Mouse (Mus musculus): ENCODE results near the gene Fbxw28.
"Not testable (repeated sequence)": the region's sequence is repeated elsewhere in the genome, so short reads cannot be mapped to it uniquely, and the experiment has no call there.

Gene Fbxw28

GRCm38 (mm10) chr9:109339559-109339958 is at the start of gene Fbxw28:
Gene Fbxw28, minus strand, starts transcription at chr9:109339659.
- not testable (repeated sequence) for DNase-seq (ENCODE audit: low read depth)

- not testable (repeated sequence) for DNase-seq (ENCODE audit: low read depth)
Measured at GRCm38 (mm10) chr9:109287576-109287975, 51.9 kb downstream of the Fbxw28 start, which contains the start of gene Fbxw14. Gene Fbxw14, minus strand, starts transcription at chr9:109287676.

All from naive thymus-derived CD4-positive, alpha-beta T cell, adult 2 months (primary cell).